Comparison of ENCODE assay signal across 31 mouse cellular contexts in the genomic region with DNA sequence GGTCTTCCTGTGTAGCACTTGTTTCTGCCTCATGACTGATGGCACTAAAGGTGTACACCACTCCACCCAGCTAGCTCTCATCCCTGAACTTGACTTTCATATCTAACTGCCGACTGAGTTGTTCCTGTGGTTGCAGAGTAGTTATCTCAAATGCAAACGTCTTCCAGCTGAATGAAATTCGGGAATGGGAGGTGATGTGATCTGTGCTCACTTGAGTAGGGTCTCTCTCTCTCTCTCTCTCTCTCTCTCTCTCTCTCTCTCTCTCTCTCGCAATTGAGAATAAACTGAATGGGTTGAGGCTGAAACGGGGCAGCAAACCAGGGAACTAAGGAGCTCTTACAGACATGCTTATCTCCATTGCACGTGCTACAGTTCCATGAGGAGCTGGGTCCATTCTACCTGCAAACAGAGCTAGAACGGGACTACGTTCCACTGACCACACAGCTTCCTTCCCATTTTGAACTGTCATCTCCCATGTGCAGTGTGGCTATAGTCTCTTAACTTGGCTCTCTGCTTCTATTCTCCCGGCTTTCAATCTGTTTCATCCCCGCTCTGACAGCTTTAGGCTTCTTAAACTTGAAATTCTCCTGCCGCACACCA.
"Had no signal": no experiment of that assay in that cellular context is flagged by ENCODE, and none has a peak within 500 bp of the region (broad histone marks: within the 10 kb centered on the region; RNA-seq: fewer than 3 reads in every experiment).

No protein-coding gene starts in this region.

- H3K27me3 ChIP-seq: limb, embryonic 12.5 days; limb, embryonic 13.5 days; limb, embryonic 15.5 days; liver, embryonic 12.5 days; liver, embryonic 13.5 days; liver, embryonic 15.5 days; lung, embryonic 15.5 days; megakaryocyte, embryonic 14.5 days; midbrain, embryonic 12.5 days; midbrain, embryonic 13.5 days; neural tube, embryonic 12.5 days; neural tube, embryonic 13.5 days had no signal

- ATAC-seq: liver, embryonic 12.5 days; liver, postnatal 0 days; lung, postnatal 0 days; midbrain, embryonic 13.5 days; midbrain, embryonic 16.5 days had no signal

- H3K4me2 ChIP-seq: limb, embryonic 12.5 days; limb, embryonic 13.5 days; limb, embryonic 15.5 days; liver, embryonic 11.5 days; liver, embryonic 12.5 days; liver, embryonic 13.5 days; liver, embryonic 15.5 days; lung, embryonic 14.5 days; lung, embryonic 15.5 days; midbrain, embryonic 12.5 days; midbrain, embryonic 13.5 days; neural tube, embryonic 12.5 days; neural tube, embryonic 13.5 days had no signal

- H3K9ac ChIP-seq: limb, embryonic 12.5 days; limb, embryonic 13.5 days; limb, embryonic 15.5 days; liver, embryonic 12.5 days; liver, embryonic 13.5 days; liver, embryonic 14.5 days; liver, embryonic 15.5 days; liver, postnatal 0 days; lung, embryonic 14.5 days; lung, embryonic 15.5 days; midbrain, embryonic 12.5 days; midbrain, embryonic 13.5 days; neural tube, embryonic 12.5 days; neural tube, embryonic 13.5 days had no signal

- H3K4me1 ChIP-seq: limb, embryonic 12.5 days; limb, embryonic 13.5 days; neural tube, embryonic 12.5 days; neural tube, embryonic 13.5 days had no signal

- H3K36me3 ChIP-seq: limb, embryonic 10.5 days; limb, embryonic 12.5 days; limb, embryonic 13.5 days; limb, embryonic 15.5 days; liver, embryonic 12.5 days; liver, embryonic 13.5 days; liver, embryonic 15.5 days; lung, embryonic 15.5 days; midbrain, embryonic 10.5 days; midbrain, embryonic 12.5 days; midbrain, embryonic 13.5 days; neural tube, embryonic 12.5 days; neural tube, embryonic 13.5 days had no signal

- H3K9me3 ChIP-seq: limb, embryonic 10.5 days; limb, embryonic 12.5 days; limb, embryonic 13.5 days; limb, embryonic 15.5 days; liver, embryonic 15.5 days; lung, embryonic 15.5 days; midbrain, embryonic 12.5 days; midbrain, embryonic 13.5 days; neural tube, embryonic 12.5 days; neural tube, embryonic 13.5 days had no signal

- DNase-seq: left cerebral cortex, postnatal 4 days; liver; liver, embryonic 13.5 days; liver, postnatal 0 days; lung, adult 18-20 months; lung, adult 2 months; lung, embryonic 14.5 days; lung, postnatal 10 days; lung, postnatal 14 days; lung, postnatal 36 days; lung, postnatal 4 days; midbrain, embryonic 14.5 days had no signal

- H3K4me3 ChIP-seq: limb, embryonic 10.5 days; limb, embryonic 12.5 days; limb, embryonic 13.5 days; limb, embryonic 15.5 days; liver, embryonic 12.5 days; liver, embryonic 13.5 days; liver, embryonic 15.5 days; lung, embryonic 15.5 days; megakaryocyte, embryonic 14.5 days; midbrain, embryonic 10.5 days; midbrain, embryonic 12.5 days; midbrain, embryonic 13.5 days; myocyte; neural tube, embryonic 12.5 days; neural tube, embryonic 13.5 days had no signal

- H3K27ac ChIP-seq: limb, embryonic 10.5 days; limb, embryonic 12.5 days; limb, embryonic 13.5 days; limb, embryonic 15.5 days; liver, embryonic 12.5 days; liver, embryonic 13.5 days; liver, embryonic 14.5 days; liver, embryonic 15.5 days; lung, embryonic 15.5 days; macrophage; midbrain, embryonic 10.5 days; midbrain, embryonic 12.5 days; midbrain, embryonic 13.5 days; neural tube, embryonic 12.5 days; neural tube, embryonic 13.5 days had no signal
